Mouse (Mus musculus) cerebellum, postnatal 14 days (tissue): ENCODE measurements around the gene Cdh23.

Source experiments
- DNase-seq, 2 experiments: peaks; one replicate each; pipeline ENCODE4 v3.0.0; 2021; ENCODE audit warnings: mixed read lengths in 2 of 2

Cdh23 gene

GRCm38 (mm10) chr10:60626086-60626485, 70.2 kb downstream of the Cdh23 start:
- DNase-seq, result no peak

GRCm38 (mm10) chr10:60625511-60625910, 70.8 kb downstream of the Cdh23 start:
- DNase-seq, result no peak

- DNase-seq, result no peak
Measured at GRCm38 (mm10) chr10:60624945-60625344, 71.3 kb downstream of the Cdh23 start.

GRCm38 (mm10) chr10:60624217-60624708, 72.0 kb downstream of the Cdh23 start:
- peak; percentile 44 to 48 for DNase-seq

GRCm38 (mm10) chr10:60622836-60623235, 73.5 kb downstream of the Cdh23 start:
- no peak for DNase-seq

GRCm38 (mm10) chr10:60621470-60622170, 74.7 kb downstream of the Cdh23 start:
- no peak for DNase-seq

- DNase-seq, result no peak
Measured at GRCm38 (mm10) chr10:60615898-60616297, 80.4 kb downstream of the Cdh23 start.

- DNase-seq, result no peak
Measured at GRCm38 (mm10) chr10:60612893-60613292, 83.4 kb downstream of the Cdh23 start.

- DNase-seq, result no peak
Measured at GRCm38 (mm10) chr10:60607166-60607565, 89.1 kb downstream of the Cdh23 start.

GRCm38 (mm10) chr10:60606661-60607060, 89.6 kb downstream of the Cdh23 start:
- DNase-seq, result no peak

GRCm38 (mm10) chr10:60602235-60602634, 94.1 kb downstream of the Cdh23 start:
- peak; percentile 39 to 54 for DNase-seq

GRCm38 (mm10) chr10:60595166-60595565, 101.1 kb downstream of the Cdh23 start:
- DNase-seq, result peak; percentile 85 to 86

GRCm38 (mm10) chr10:60592881-60593575, 103.3 kb downstream of the Cdh23 start:
- DNase-seq, result no peak

GRCm38 (mm10) chr10:60591281-60591680, 105.0 kb downstream of the Cdh23 start:
- no peak for DNase-seq

- DNase-seq, result no peak
Measured at GRCm38 (mm10) chr10:60590241-60590640, 106.0 kb downstream of the Cdh23 start.

- no peak for DNase-seq
Measured at GRCm38 (mm10) chr10:60585691-60586090, 110.6 kb downstream of the Cdh23 start.

- no peak for DNase-seq
Measured at GRCm38 (mm10) chr10:60582956-60583355, 113.3 kb downstream of the Cdh23 start.

- DNase-seq, result no peak
Measured at GRCm38 (mm10) chr10:60580666-60581065, 115.6 kb downstream of the Cdh23 start.

- no peak for DNase-seq
Measured at GRCm38 (mm10) chr10:60578738-60579538, 117.4 kb downstream of the Cdh23 start.

GRCm38 (mm10) chr10:60577920-60578737, 118.2 kb downstream of the Cdh23 start:
- DNase-seq, result no peak

GRCm38 (mm10) chr10:60577125-60577919, 119.0 kb downstream of the Cdh23 start:
- peak; percentile 28 to 61 for DNase-seq

- no peak for DNase-seq
Measured at GRCm38 (mm10) chr10:60574851-60575250, 121.4 kb downstream of the Cdh23 start.
